Mouse (Mus musculus) hindbrain, postnatal 0 days (tissue): Measurements from ENCODE around the gene Copg2. TPM values are rescaled to one million over a fixed set of nuclear protein-coding genes. Genes with fewer than 3 reads are reported as not detected.

Experiments used
- ATAC-seq: fragments of 200-750 bp; cut with Nextera tagmentation; 2 replicates; pipeline ENCODE4 v1.8.0; 2017; ENCODE audit warnings: mild to moderate bottlenecking, moderate TSS enrichment, moderate library complexity
- DNase-seq: peaks from one replicate; pipeline ENCODE4 v3.0.0-alpha.2; 2015; ENCODE audit warnings: low spot score
- H3K27ac ChIP-seq: fragments of 300-500 bp; sonication (generic); 2 replicates; pipeline ENCODE4 v1.5.1; 2014; ENCODE audit warnings: mild to moderate bottlenecking
- H3K27me3 ChIP-seq: fragments of 300-500 bp; sonication (generic); 2 replicates; pipeline ENCODE4 v1.6.1; 2014; ENCODE audit warnings: low read length, mixed read lengths; ENCODE audit not compliant: insufficient read depth
- H3K36me3 ChIP-seq: fragments of 300-500 bp; sonication (generic); 2 replicates; pipeline ENCODE4 v1.6.1; 2014; ENCODE audit warnings: low read length, mixed read lengths; ENCODE audit not compliant: insufficient read depth
- H3K4me1 ChIP-seq: fragments of 300-500 bp; sonication (generic); 2 replicates; pipeline ENCODE4 v1.6.1; 2014; ENCODE audit warnings: antibody characterized with exemption, low read length, mixed read lengths; ENCODE audit not compliant: insufficient read depth
- H3K4me2 ChIP-seq: fragments of 300-500 bp; sonication (generic); 2 replicates; pipeline ENCODE4 v1.6.1; 2014; ENCODE audit warnings: low read depth, mild to moderate bottlenecking, low read length, moderate library complexity, mixed read lengths
- H3K4me3 ChIP-seq: fragments of 300-500 bp; sonication (generic); 2 replicates; pipeline ENCODE4 v1.5.1; 2014; ENCODE audit warnings: low read length
- H3K9ac ChIP-seq: fragments of 300-500 bp; sonication (generic); replicated peaks from 2 replicates; pipeline ENCODE4 v1.6.1; 2014; ENCODE audit warnings: mild to moderate bottlenecking, low read length, moderate library complexity, mixed read lengths
- H3K9me3 ChIP-seq: fragments of 300-500 bp; sonication (generic); 2 replicates; pipeline ENCODE4 v1.6.1; 2016; ENCODE audit warnings: low read length, mixed read lengths
- CTCF ChIP-seq: IDR thresholded peaks from 2 replicates; pipeline ENCODE4 v1.5.1; 2016; ENCODE audit warnings: antibody characterized with exemption, control low read depth, low read depth
- WGBS: fragments of 180-500 bp; shearing (Covaris S2); extraction: QIAGEN DNeasy Blood & Tissue Kit; methylation state at CpG from one replicate; pipeline ENCODE4 v1.1.7; 2014; 5-methylcytosine and 5-hydroxymethylcytosine counted together
- polyA plus RNA-seq: library from polyadenylated mRNA; unstranded; fragments of >200 nt; fragmentation: Nextera tagmentation; extraction: Ambion mirVana; gene quantifications from 2 replicates; pipeline ENCODE4 v1.2.1, GENCODE M21; 2015
- total RNA-seq: library from RNA; depleted of rRNA; stranded (reverse); fragments of >200 nt; gene quantifications from 2 replicates; pipeline ENCODE4 v1.2.3, GENCODE M21; 2014

Copg2 gene
- total and polyA plus RNA-seq, 2 experiments from 2014 or later: 30.7 to 35.6 TPM

GRCm38 (mm10) chr6:30711365-30711763 is 185.2 kb downstream of the Copg2 start:
- Histone ChIP-seq H3K9ac (no peak overlapping the region), H3K4me3 (no peak overlapping the region), H3K4me1 (no peaks in the 10 kb centered on the region), H3K27ac (no peak overlapping the region), H3K27me3 (no peaks in the 10 kb centered on the region), H3K36me3 (no peaks in the 10 kb centered on the region), H3K9me3 (no peaks in the 10 kb centered on the region), H3K4me2 (no peak overlapping the region)
- 67% methylated on average over 10 of the region's 10 CpGs for WGBS
- ATAC-seq (no peak), DNase-seq (no peak)
- no peak for TF ChIP-seq CTCF

GRCm38 (mm10) chr6:30710371-30711364 is 185.9 kb downstream of the Copg2 start:
- no peak overlapping the region for H3K4me2 ChIP-seq
- H3K9me3 ChIP-seq: no peaks in the 10 kb centered on the region
- no peaks in the 10 kb centered on the region for H3K27me3 ChIP-seq
- no peak overlapping the region for H3K27ac ChIP-seq
- no peak overlapping the region for H3K4me3 ChIP-seq
- H3K9ac ChIP-seq: no peak overlapping the region
- DNase-seq (no peak), ATAC-seq (no peak)
- no peak for TF ChIP-seq CTCF
- 71% methylated on average over 25 of the region's 25 CpGs for WGBS
- no peaks in the 10 kb centered on the region for H3K36me3 ChIP-seq
- H3K4me1 ChIP-seq: no peaks in the 10 kb centered on the region

- ATAC-seq: no peak
- no peak for TF ChIP-seq CTCF
- DNase-seq: no peak
- Histone ChIP-seq H3K36me3 (no peaks in the 10 kb centered on the region), H3K9me3 (no peaks in the 10 kb centered on the region), H3K4me1 (no peaks in the 10 kb centered on the region), H3K4me3 (no peak overlapping the region), H3K9ac (no peak overlapping the region), H3K27ac (no peak overlapping the region), H3K4me2 (no peak overlapping the region), H3K27me3 (no peaks in the 10 kb centered on the region)
- WGBS: 38% methylated on average over 6 of the region's 6 CpGs
Observed at GRCm38 (mm10) chr6:30709115-30709514, 187.5 kb downstream of the Copg2 start.

GRCm38 (mm10) chr6:30703977-30704602 is 192.5 kb downstream of the Copg2 start:
- Histone ChIP-seq H3K27ac (no peak overlapping the region), H3K9ac (no peak overlapping the region), H3K9me3 (no peaks in the 10 kb centered on the region), H3K36me3 (no peaks in the 10 kb centered on the region), H3K4me2 (no peak overlapping the region), H3K4me1 (no peaks in the 10 kb centered on the region), H3K27me3 (no peaks in the 10 kb centered on the region), H3K4me3 (no peak overlapping the region)
- no peak for DNase-seq
- TF ChIP-seq CTCF: no peak
- no peak for ATAC-seq
- 80% methylated on average over 9 of the region's 9 CpGs for WGBS

GRCm38 (mm10) chr6:30703476-30703875 is 193.1 kb downstream of the Copg2 start:
- H3K9me3 ChIP-seq: no peaks in the 10 kb centered on the region

GRCm38 (mm10) chr6:30702881-30703280 is 193.7 kb downstream of the Copg2 start:
- Histone ChIP-seq H3K27ac (no peak overlapping the region), H3K4me1 (no peaks in the 10 kb centered on the region), H3K9ac (no peak overlapping the region), H3K4me2 (no peak overlapping the region), H3K4me3 (no peak overlapping the region), H3K9me3 (no peaks in the 10 kb centered on the region), H3K27me3 (no peaks in the 10 kb centered on the region), H3K36me3 (no peaks in the 10 kb centered on the region)
- WGBS: 77% methylated on average over 6 of the region's 6 CpGs
- no peak for DNase-seq
- ATAC-seq: no peak
- TF ChIP-seq CTCF: no peak

More at GRCm38 (mm10) chr6:30703476-30703875, 193.1 kb downstream of the Copg2 start:
- ATAC-seq (no peak), DNase-seq (no peak)
- H3K36me3 ChIP-seq: no peaks in the 10 kb centered on the region
- no peak overlapping the region for H3K27ac ChIP-seq
- no peaks in the 10 kb centered on the region for H3K4me1 ChIP-seq
- TF ChIP-seq CTCF: no peak
- no peak overlapping the region for H3K9ac ChIP-seq
- no peak overlapping the region for H3K4me3 ChIP-seq
- no peaks in the 10 kb centered on the region for H3K27me3 ChIP-seq
- no peak overlapping the region for H3K4me2 ChIP-seq
- 73% methylated on average over 6 of the region's 6 CpGs for WGBS

GRCm38 (mm10) chr6:30700182-30700581 is 196.4 kb downstream of the Copg2 start:
- H3K9ac ChIP-seq: no peak overlapping the region
- H3K36me3 ChIP-seq: no peaks in the 10 kb centered on the region
- H3K4me1 ChIP-seq: no peaks in the 10 kb centered on the region
- no peaks in the 10 kb centered on the region for H3K27me3 ChIP-seq
- H3K9me3 ChIP-seq: no peaks in the 10 kb centered on the region
- no peak overlapping the region for H3K4me2 ChIP-seq
- H3K4me3 ChIP-seq: no peak overlapping the region
- no peak overlapping the region for H3K27ac ChIP-seq
- WGBS: 86% methylated on average over 6 of the region's 6 CpGs
- ATAC-seq: no peak
- no peak for TF ChIP-seq CTCF
- DNase-seq: no peak
